In genomic region chr15:37124299-37124698, GRCm38 (mm10) we compare ENCODE assay signal across 19 mouse cellular contexts.
DNase-seq lines count a peak whose midpoint lies in the region; ATAC-seq lines count a peak whose summit lies in the region.
"Had no signal": no experiment of that assay in that cellular context is flagged by ENCODE, and none has a peak within 500 bp of the region (broad histone marks: within the 10 kb centered on the region; RNA-seq: fewer than 3 reads in every experiment).

No protein-coding gene starts in this region.

- H3K27me3 ChIP-seq in kidney, embryonic 15.5 days, result no peaks in the 10 kb centered on the region
- H3K27me3 ChIP-seq: forebrain, embryonic 13.5 days; neural tube, embryonic 13.5 days; Patski had no signal

- no peaks in the 10 kb centered on the region for H3K9me3 ChIP-seq in kidney, embryonic 15.5 days (replicated peaks)
- H3K9me3 ChIP-seq: forebrain, embryonic 13.5 days; neural tube, embryonic 13.5 days had no signal

- ATAC-seq in kidney, embryonic 15.5 days (replicated peaks; ENCODE audit: low FRiP score), result no peak
- no peak for ATAC-seq in inflammation-experienced regulatory T-cells, adult 6 months
- ATAC-seq: forebrain, embryonic 13.5 days; hindbrain, embryonic 16.5 days; Patski had no signal

- H3K4me1 ChIP-seq in kidney, embryonic 15.5 days, result peaks cover 8% of the 10 kb centered on the region; the same call in 1 of the 2 replicates
- H3K4me1 ChIP-seq: forebrain, embryonic 13.5 days; neural tube, embryonic 13.5 days had no signal

- no peak overlapping the region for H3K9ac ChIP-seq in kidney, embryonic 15.5 days
- H3K9ac ChIP-seq: forebrain, embryonic 13.5 days; liver, embryonic 14.5 days; neural tube, embryonic 13.5 days had no signal

- peak; percentile 66 to 68 for DNase-seq in cerebellum, postnatal 10 days
- no peak for DNase-seq in cerebellum, adult 18-20 months
- peak; percentile 30 for DNase-seq in kidney, postnatal 14 days
- peak; percentile 61 for DNase-seq in right cerebral cortex, adult 18-20 months
- DNase-seq in right cerebral cortex, postnatal 4 days, result no peak
- DNase-seq in urinary bladder, postnatal 36 days (ENCODE audit: low spot score in 2 of 2), result no peak
- DNase-seq: cerebellum, adult 9-10 months; heart, postnatal 10 days; lung, postnatal 14 days; spleen, adult 18-20 months; thymus, postnatal 36 days had no signal

- no peak overlapping the region for H3K4me2 ChIP-seq in kidney, embryonic 15.5 days
- H3K4me2 ChIP-seq: forebrain, embryonic 13.5 days; neural tube, embryonic 13.5 days had no signal

- whole genome bisulfite sequencing in kidney, embryonic 15.5 days, result 62% methylated on average over 7 of the region's 7 CpGs

- no peaks in the 10 kb centered on the region for H3K36me3 ChIP-seq in kidney, embryonic 15.5 days
- H3K36me3 ChIP-seq: neural tube, embryonic 13.5 days had no signal

- H3K4me3 ChIP-seq in kidney, embryonic 15.5 days (replicated peaks), result no peak overlapping the region
- H3K4me3 ChIP-seq: forebrain, embryonic 13.5 days; neural tube, embryonic 13.5 days had no signal

- H3K27ac ChIP-seq in kidney, embryonic 15.5 days, result no peak overlapping the region
- H3K27ac ChIP-seq: forebrain, embryonic 13.5 days; liver, embryonic 14.5 days; neural tube, embryonic 13.5 days; stomach, postnatal 0 days had no signal

Comparison
In these comparisons a context has a peak if more than half of its experiments do, and no peak if none do; other contexts are left out.
1. DNase-seq: peak in cerebellum, postnatal 10 days (2 of 2), kidney, postnatal 14 days (single experiment) and right cerebral cortex, adult 18-20 months (single experiment); none in cerebellum, adult 18-20 months (0 of 2), right cerebral cortex, postnatal 4 days (single experiment) and urinary bladder, postnatal 36 days (0 of 2).